In the genomic region with DNA sequence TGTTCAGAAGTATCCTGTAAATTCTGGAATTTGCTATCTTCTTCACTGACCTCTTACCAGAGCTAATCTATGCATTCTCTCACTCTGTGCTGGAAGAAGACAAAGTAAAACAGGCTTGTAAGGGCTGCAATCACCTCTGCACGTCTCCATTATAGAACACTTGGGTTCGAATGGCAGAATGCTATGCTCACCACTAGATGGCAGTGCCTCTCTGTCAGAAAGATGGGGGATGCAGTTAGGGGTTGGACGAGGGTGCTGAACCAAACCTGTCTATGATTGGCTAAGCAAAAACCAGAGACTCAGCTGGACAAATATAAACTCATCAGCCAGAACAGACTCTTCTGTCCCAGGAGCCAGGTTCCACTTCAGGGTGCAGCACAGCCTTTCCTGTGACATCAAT, we compare ENCODE assay signal across 8 mouse cellular contexts.
DNase-seq lines count a peak whose midpoint lies in the region; ATAC-seq and TF ChIP-seq lines count a peak whose summit lies in the region.
"Not testable (repeated sequence)": the region's sequence is repeated elsewhere in the genome, so short reads cannot be mapped to it uniquely, and the experiment has no call there.

No protein-coding gene starts in this region.

- not testable (repeated sequence) for H3K4me3 ChIP-seq in cortical plate, adult 2 months (ENCODE audit: insufficient read depth, low read length); forebrain, embryonic 11.5 days (ENCODE audit: low read depth, low read length); hindbrain, embryonic 14.5 days (replicated peaks; ENCODE audit: low read length); limb, embryonic 11.5 days (ENCODE audit: low read depth, low read length); stomach, postnatal 0 days (ENCODE audit: low read depth, low read length)

- H3K4me2 ChIP-seq in forebrain, embryonic 11.5 days (ENCODE audit: low read depth, low read length, severe bottlenecking); hindbrain, embryonic 14.5 days (replicated peaks); limb, embryonic 11.5 days (ENCODE audit: low read depth, severe bottlenecking); stomach, postnatal 0 days (replicated peaks; ENCODE audit: low read depth): not testable (repeated sequence)

- H3K9me3 ChIP-seq in forebrain, embryonic 11.5 days (ENCODE audit: control insufficient read depth, low read length); hindbrain, embryonic 14.5 days (ENCODE audit: control insufficient read depth, low read length); limb, embryonic 11.5 days (ENCODE audit: control insufficient read depth, low read length); stomach, postnatal 0 days (ENCODE audit: control insufficient read depth, low read length): not testable (repeated sequence)

- H3K27me3 ChIP-seq in forebrain, embryonic 11.5 days (ENCODE audit: control insufficient read depth, insufficient read depth, low read length); hindbrain, embryonic 14.5 days (ENCODE audit: control insufficient read depth, insufficient read depth, low read length); limb, embryonic 11.5 days (ENCODE audit: control insufficient read depth, insufficient read depth, low read length); stomach, postnatal 0 days (ENCODE audit: control insufficient read depth, insufficient read depth, low read length): not testable (repeated sequence)

- TF ChIP-seq CTCF in cortical plate, adult 2 months (IDR thresholded peaks at IDR 0.05; ENCODE audit: extremely low read depth, insufficient read depth, low read length): peak; percentile 25; the same call in 1 of the 2 replicates
- peak; percentile 56 for TF ChIP-seq CTCF in stomach, postnatal 0 days (IDR thresholded peaks at IDR 0.05; ENCODE audit: low read depth)

- DNase-seq in 416B (ENCODE audit: low read depth) (peak; percentile 39), R1 (ENCODE audit: low read depth, low spot score) (peak; percentile 70)
- not testable (repeated sequence) for DNase-seq in forebrain, embryonic 11.5 days (ENCODE audit: low spot score); hindbrain, embryonic 14.5 days (ENCODE audit: low spot score); stomach, postnatal 0 days (ENCODE audit: low spot score)
- DNase-seq in limb, embryonic 11.5 days (ENCODE audit: low spot score): peak; percentile 21

- not testable (repeated sequence) for TF ChIP-seq EP300 in stomach, postnatal 0 days (optimal IDR thresholded peaks at IDR 0.05)

- not testable (repeated sequence) for TF ChIP-seq POLR2A in cortical plate, adult 2 months (IDR thresholded peaks at IDR 0.05; ENCODE audit: extremely low read depth, insufficient read depth, low read length)

- H3K27ac ChIP-seq in cortical plate, adult 2 months (ENCODE audit: insufficient read depth, low read length); forebrain, embryonic 11.5 days (ENCODE audit: low read depth, low read length); hindbrain, embryonic 14.5 days; limb, embryonic 11.5 days (replicated peaks; ENCODE audit: low read depth, low read length); stomach, postnatal 0 days (replicated peaks): not testable (repeated sequence)

- ATAC-seq in forebrain, embryonic 11.5 days (replicated peaks; ENCODE audit: low FRiP score): peak; percentile 42; the same call in 1 of the 2 replicates
- ATAC-seq in hindbrain, embryonic 14.5 days (ENCODE audit: low FRiP score): peak; percentile 60; the same call in 1 of the 2 replicates
- ATAC-seq in limb, embryonic 11.5 days (ENCODE audit: insufficient number of reproducible peaks, low FRiP score, low TSS enrichment, low read depth); stomach, postnatal 0 days (ENCODE audit: low FRiP score, low TSS enrichment): not testable (repeated sequence)
- ATAC-seq in megakaryocyte progenitor cell, adult 5-6 weeks (replicated peaks; ENCODE audit: poor library complexity): peak; percentile 94

- H3K4me1 ChIP-seq in cortical plate, adult 2 months (ENCODE audit: control insufficient read depth, insufficient read depth, low read length); forebrain, embryonic 11.5 days (replicated peaks; ENCODE audit: control insufficient read depth, insufficient read depth, low read length); hindbrain, embryonic 14.5 days (replicated peaks; ENCODE audit: control insufficient read depth, insufficient read depth, low read length); limb, embryonic 11.5 days (ENCODE audit: control insufficient read depth, insufficient read depth, low read length); stomach, postnatal 0 days (replicated peaks; ENCODE audit: control insufficient read depth, insufficient read depth): not testable (repeated sequence)

- H3K36me3 ChIP-seq in forebrain, embryonic 11.5 days (ENCODE audit: control insufficient read depth, insufficient read depth, low read length); hindbrain, embryonic 14.5 days (replicated peaks; ENCODE audit: control insufficient read depth, insufficient read depth); limb, embryonic 11.5 days (ENCODE audit: control insufficient read depth, insufficient read depth, low read length); stomach, postnatal 0 days (ENCODE audit: control insufficient read depth, insufficient read depth, low read length): not testable (repeated sequence)

- WGBS in forebrain, embryonic 11.5 days: 29% methylated on average over 3 of the region's 3 CpGs
- 21% methylated on average over 3 of the region's 3 CpGs for WGBS in hindbrain, embryonic 14.5 days
- 23% methylated on average over 3 of the region's 3 CpGs for WGBS in limb, embryonic 11.5 days
- 14% methylated on average over 3 of the region's 3 CpGs for WGBS in stomach, postnatal 0 days

- H3K9ac ChIP-seq in forebrain, embryonic 11.5 days (ENCODE audit: low read length); hindbrain, embryonic 14.5 days; limb, embryonic 11.5 days (ENCODE audit: low read length); stomach, postnatal 0 days (ENCODE audit: low read length): not testable (repeated sequence)
